Mouse (Mus musculus): ENCODE measurements around the gene Itgb7. TPM values are rescaled to one million over a fixed set of nuclear protein-coding genes. Genes with fewer than 3 reads are reported as not detected.

Itgb7 gene
- total RNA-seq, 1 experiment from 2014 or later, result 1.5 TPM

- no peak for DNase-seq
These were observed 38.1 kb downstream of the Itgb7 start for GRCm38 (mm10) chr15:102193652-102194051.

GRCm38 (mm10) chr15:102192820-102193386 is 38.8 kb downstream of the Itgb7 start:
- DNase-seq, result no peak

- no peak for DNase-seq
These were observed 39.4 kb downstream of the Itgb7 start for GRCm38 (mm10) chr15:102192271-102192812.

- no peak for DNase-seq
These were observed 40.0 kb downstream of the Itgb7 start for GRCm38 (mm10) chr15:102191699-102192098.

GRCm38 (mm10) chr15:102188883-102189282 is 42.9 kb downstream of the Itgb7 start:
- no peak for DNase-seq

- DNase-seq, result no peak
These were observed 43.6 kb downstream of the Itgb7 start for GRCm38 (mm10) chr15:102188096-102188495.

GRCm38 (mm10) chr15:102186239-102186638 is 45.5 kb downstream of the Itgb7 start:
- DNase-seq, result peak; percentile 27

- no peak for DNase-seq
These were observed 48.7 kb downstream of the Itgb7 start for GRCm38 (mm10) chr15:102183076-102183475.

GRCm38 (mm10) chr15:102179924-102180323 is 51.8 kb downstream of the Itgb7 start:
- no peak for DNase-seq

- DNase-seq, result no peak
These were observed 52.6 kb downstream of the Itgb7 start for GRCm38 (mm10) chr15:102179106-102179505.

GRCm38 (mm10) chr15:102178279-102178678 is 53.5 kb downstream of the Itgb7 start:
- peak; percentile 80 for DNase-seq

GRCm38 (mm10) chr15:102177417-102177816 is 54.3 kb downstream of the Itgb7 start:
- DNase-seq, result no peak

GRCm38 (mm10) chr15:102176571-102177316 is 55.0 kb downstream of the Itgb7 start:
- DNase-seq, result peak; percentile 28

GRCm38 (mm10) chr15:102175736-102176319 is 55.9 kb downstream of the Itgb7 start:
- DNase-seq, result no peak

- DNase-seq, result no peak
These were observed 58.2 kb downstream of the Itgb7 start for GRCm38 (mm10) chr15:102173581-102173980.

- DNase-seq, result no peak
These were observed 62.7 kb downstream of the Itgb7 start for GRCm38 (mm10) chr15:102169064-102169463.

GRCm38 (mm10) chr15:102167620-102168021 is 64.1 kb downstream of the Itgb7 start:
- DNase-seq, result peak; percentile 46

Other genes with a start within 250 kb of the Itgb7 start
- gene Krt8, start 227.5 kb downstream of the Itgb7 start, total RNA-seq (2021), result 0.36 and 1.00 TPM in 2 replicates
- 1.5 and 1.8 TPM in 2 replicates for gene Krt18, start 203.8 kb downstream of the Itgb7 start, total RNA-seq (2021)
- 244 and 270 TPM in 2 replicates for gene Eif4b, start 158.2 kb downstream of the Itgb7 start, total RNA-seq (2021)
- gene Tns2, start 131.5 kb downstream of the Itgb7 start, total RNA-seq (2021), result 75.2 and 78.7 TPM in 2 replicates
- gene Spryd3, start 95.7 kb downstream of the Itgb7 start, total RNA-seq (2021), result 29.4 and 40.3 TPM in 2 replicates
- 17.1 and 17.2 TPM in 2 replicates for gene Igfbp6, start 87.6 kb downstream of the Itgb7 start, total RNA-seq (2021)
- gene Soat2, start 81.4 kb downstream of the Itgb7 start, total RNA-seq (2021), result 0.55 and 1.2 TPM in 2 replicates
- gene Zfp740, start 28.7 kb downstream of the Itgb7 start, total RNA-seq (2021), result 61.4 and 80.4 TPM in 2 replicates
- gene Csad, start 27.2 kb downstream of the Itgb7 start, total RNA-seq (2021), result 76.1 and 76.8 TPM in 2 replicates
- gene Rarg, start 25.6 kb upstream of the Itgb7 start, total RNA-seq (2021), result 21.5 and 25.7 TPM in 2 replicates
- 0.15 TPM in 1 of 2 replicates, not detected in the other for gene Gm9918, start 38.6 kb upstream of the Itgb7 start, total RNA-seq (2021)
- gene Mfsd5, start 47.5 kb upstream of the Itgb7 start, total RNA-seq (2021), result 36.3 and 36.7 TPM in 2 replicates
- 4.1 and 6.3 TPM in 2 replicates for gene Espl1, start 64.3 kb upstream of the Itgb7 start, total RNA-seq (2021)
- 379 TPM in 2 replicates for gene Pfdn5, start 94.2 kb upstream of the Itgb7 start, total RNA-seq (2021)
- gene Myg1, start 99.8 kb upstream of the Itgb7 start, total RNA-seq (2021), result 72.4 and 77.8 TPM in 2 replicates
- gene Aaas, start 118.8 kb upstream of the Itgb7 start, total RNA-seq (2021), result 14.4 and 24.0 TPM in 2 replicates
- gene Sp7, start 135.2 kb upstream of the Itgb7 start, total RNA-seq (2021), result 0.15 TPM in 1 of 2 replicates, not detected in the other
- gene Sp1, start 174.2 kb upstream of the Itgb7 start, total RNA-seq (2021), result 49.9 and 82.8 TPM in 2 replicates
- 1.4 and 1.9 TPM in 2 replicates for gene Amhr2, start 213.4 kb upstream of the Itgb7 start, total RNA-seq (2021)
- 100 and 158 TPM in 2 replicates for gene Prr13, start 227.1 kb upstream of the Itgb7 start, total RNA-seq (2021)
- gene Pcbp2, start 238.6 kb upstream of the Itgb7 start, total RNA-seq (2021), result 747 and 809 TPM in 2 replicates

Measured in adrenal gland, postnatal 25 days (tissue).